Mouse (Mus musculus) adrenal gland, postnatal 0 days (tissue): ENCODE measurements around the gene Cdkl1. TPM values are rescaled to one million over a fixed set of nuclear protein-coding genes. Genes with fewer than 3 reads are reported as not detected.

ENCODE experiments used
- microRNA-seq: library from miRNA; unstranded; fragments of <30 nt; microRNA quantifications from one replicate; pipeline ENCODE4, GENCODE M21; 2016; ENCODE audit warnings: borderline replicate concordance; ENCODE audit not compliant: insufficient number of aligned reads
- polyA plus RNA-seq: library from polyadenylated mRNA; unstranded; fragments of >200 nt; fragmentation: Nextera tagmentation; extraction: Ambion mirVana; gene quantifications from 2 replicates; pipeline ENCODE4 v1.2.1, GENCODE M21; 2015

Cdkl1 gene
- 2.7 and 3.1 TPM in 2 replicates for polyA plus RNA-seq

DNA sequence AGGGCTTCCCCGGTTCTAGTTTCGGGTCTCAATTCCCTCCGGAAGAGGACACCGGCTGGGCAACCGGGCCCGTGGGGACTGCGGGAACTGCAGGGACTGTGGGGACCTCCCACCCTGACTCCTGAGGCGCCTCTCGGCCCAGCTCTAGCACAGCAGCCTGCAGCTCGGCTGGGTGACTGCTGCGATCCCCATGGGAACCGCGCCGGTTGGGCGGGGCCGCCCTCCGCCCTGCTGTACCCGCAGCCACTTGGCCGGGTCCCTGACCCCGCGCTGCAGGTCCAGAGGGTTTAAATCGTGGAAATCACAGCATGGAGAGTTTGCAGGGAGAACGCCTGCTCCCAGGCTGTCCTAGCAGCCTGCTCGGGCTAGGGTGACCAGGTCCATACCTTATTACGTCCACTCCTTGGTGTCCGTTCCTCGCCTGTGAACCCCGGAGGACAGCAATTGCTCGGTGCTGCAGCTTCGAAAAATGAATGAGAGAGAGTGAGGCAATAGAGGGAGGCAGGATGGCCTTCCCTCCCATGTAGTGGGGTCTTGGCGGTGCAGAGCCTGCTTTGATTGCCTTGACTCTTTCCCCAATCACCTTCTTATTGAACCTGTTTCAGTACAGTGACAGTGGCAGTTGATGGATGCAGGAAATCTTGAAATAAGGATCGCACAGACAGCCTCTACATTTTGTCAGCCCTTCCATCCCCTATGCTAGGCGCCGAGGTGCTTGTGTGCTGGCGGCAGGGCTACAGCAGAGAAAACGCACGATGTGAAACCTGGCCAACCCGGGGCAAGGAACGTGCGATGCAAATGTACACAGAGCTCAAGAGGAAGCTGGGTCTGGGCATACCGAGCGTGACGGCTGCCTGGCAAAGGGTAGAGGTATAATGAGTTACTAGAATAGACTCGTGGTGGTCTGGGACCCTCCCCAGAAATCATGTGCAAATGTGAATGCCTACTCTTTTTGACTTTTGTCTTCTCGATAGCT, at the start of gene Cdkl1:
TSS of gene Cdkl1 (minus strand) at position 738 of the 976 bp plus-strand sequence.

DNA sequence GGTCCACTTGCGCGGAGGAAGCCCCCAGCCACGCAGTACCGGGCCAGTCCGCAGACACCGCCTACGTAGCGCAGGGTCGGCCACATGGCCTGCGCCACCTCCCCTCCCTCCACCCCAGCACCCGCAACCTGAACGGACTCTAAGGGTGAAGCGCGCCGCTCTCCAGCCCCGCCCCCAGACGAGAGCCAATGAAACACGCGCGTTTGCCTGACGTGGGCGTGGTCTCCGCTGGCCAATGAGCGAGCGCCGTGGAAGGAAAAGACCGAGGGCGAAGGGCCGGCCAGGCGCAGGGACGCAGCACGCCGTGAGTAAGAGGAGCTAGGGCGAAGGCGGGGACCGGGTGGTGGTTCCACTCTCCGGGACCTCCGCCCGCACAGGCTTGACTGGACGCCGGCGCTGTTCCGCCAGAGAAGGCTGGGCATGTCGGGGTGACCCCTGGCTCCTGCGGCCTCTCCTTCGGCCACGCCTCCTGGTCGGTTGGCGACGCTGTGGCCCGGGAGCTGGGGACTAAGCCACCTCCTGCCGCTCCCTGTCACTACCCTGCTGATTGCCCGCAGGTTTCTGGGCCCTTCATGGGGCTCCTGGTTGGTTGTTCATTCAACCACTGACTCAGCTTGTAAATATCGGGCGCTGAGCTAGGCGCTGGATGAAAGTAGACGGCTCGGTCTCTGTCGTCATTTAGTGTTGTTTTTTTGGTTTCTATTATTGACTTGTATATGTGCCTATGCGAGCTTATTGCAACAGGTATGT, 66.2 kb downstream of the Cdkl1 start, which contains the start of the genes L2hgdh and Atp5s:
TSS of gene L2hgdh (minus strand) at position 163 of the 750 bp plus-strand sequence.
TSS of gene Atp5s (plus strand) at position 240 of the 750 bp plus-strand sequence.

Small RNA genes lying within 50 kb of the gene (microRNA-seq; reads per million reads assigned to microRNA genes)
- gene Mir681: not detected

Other genes starting within 250 kb of the Cdkl1 start
- 23.3 and 24.3 TPM in 2 replicates for gene Vcpkmt, start 208.2 kb downstream of the Cdkl1 start, polyA plus RNA-seq
- 7.6 and 11.9 TPM in 2 replicates for gene Sos2, start 109.4 kb downstream of the Cdkl1 start, polyA plus RNA-seq
- gene L2hgdh, start 66.4 kb downstream of the Cdkl1 start, polyA plus RNA-seq: 5.7 and 11.7 TPM in 2 replicates
- gene Atp5s, start 66.3 kb downstream of the Cdkl1 start, polyA plus RNA-seq: 25.7 and 35.6 TPM in 2 replicates
- gene Atl1, start 101.3 kb upstream of the Cdkl1 start, polyA plus RNA-seq: 13.4 and 24.9 TPM in 2 replicates
- 17.3 and 22.8 TPM in 2 replicates for gene Map4k5, start 101.9 kb upstream of the Cdkl1 start, polyA plus RNA-seq
- gene Sav1, start 195.7 kb upstream of the Cdkl1 start, polyA plus RNA-seq: 4.8 and 6.1 TPM in 2 replicates